Mouse (Mus musculus) ES-Bruce4 (cell line): Measurements from ENCODE around the gene Sel1l3.

Source experiments
- CTCF ChIP-seq: IDR thresholded peaks from one replicate; pipeline ENCODE4 v1.8.1; 2011; ENCODE audit warnings: low read depth, low read length
- EP300 ChIP-seq: IDR thresholded peaks from 2 replicates; pipeline ENCODE4 v1.6.1; 2011; ENCODE audit warnings: low read depth, low read length; ENCODE audit not compliant: insufficient read depth

- TF ChIP-seq CTCF = no peak
- TF ChIP-seq EP300 = no peak
Observed at GRCm38 (mm10) chr5:53176703-53177102, 37.0 kb downstream of the Sel1l3 start.
